Mouse (Mus musculus): ENCODE data around the gene Rbm7. TPM values are rescaled to one million over a fixed set of nuclear protein-coding genes. Genes with fewer than 3 reads are reported as not detected.
A peak's percentile ranks its signal among the peaks of the same experiment; 100 is the strongest.

The Rbm7 gene
- polyA plus RNA-seq, 1 experiment from 2014 or later = 132 TPM

- Histone ChIP-seq H3K9me3 (replicated peaks; ENCODE audit: low read length) (no peaks in the 10 kb centered on the region), H3K4me1 (replicated peaks; ENCODE audit: insufficient read depth, low read length) (peaks cover 13% of the 10 kb centered on the region), H3K9ac (ENCODE audit: low read depth, low read length) (peak overlapping the region; percentile 95), H3K36me3 (ENCODE audit: insufficient read depth, low read length) (peaks cover 20% of the 10 kb centered on the region), H3K27me3 (ENCODE audit: insufficient read depth, low read length) (no peaks in the 10 kb centered on the region), H3K27ac (peak overlapping the region; percentile 92), H3K4me3 (replicated peaks; ENCODE audit: low read depth, low read length) (peak overlapping the region; percentile 90), H3K4me2 (ENCODE audit: low read length) (peak overlapping the region; percentile 86)
- TF ChIP-seq CTCF (IDR thresholded peaks at IDR 0.05; ENCODE audit: low read depth) = no peak
- DNase-seq (ENCODE audit: low spot score) (peak; percentile 62), ATAC-seq (replicated peaks; ENCODE audit: low FRiP score, low read depth) (peak; percentile 43)
- 3% methylated on average over 34 of the region's 34 CpGs for WGBS
Observed at GRCm38 (mm10) chr9:48495548-48495932, 441 bp upstream of the Rbm7 start.

- DNase-seq (ENCODE audit: low spot score) = no peak
- H3K9me3 ChIP-seq (replicated peaks; ENCODE audit: low read length) = no peaks in the 10 kb centered on the region
- no peak for ATAC-seq (replicated peaks; ENCODE audit: low FRiP score, low read depth)
- no peaks in the 10 kb centered on the region for H3K4me1 ChIP-seq (replicated peaks; ENCODE audit: insufficient read depth, low read length)
- peak overlapping the region; percentile 66 for H3K4me3 ChIP-seq (replicated peaks; ENCODE audit: low read depth, low read length)
- H3K36me3 ChIP-seq (ENCODE audit: insufficient read depth, low read length) = no peaks in the 10 kb centered on the region
- peak overlapping the region; percentile 95 for H3K4me2 ChIP-seq (ENCODE audit: low read length)
- H3K27ac ChIP-seq = no peak overlapping the region
- TF ChIP-seq CTCF (IDR thresholded peaks at IDR 0.05; ENCODE audit: low read depth) = no peak
- H3K27me3 ChIP-seq (ENCODE audit: insufficient read depth, low read length) = no peaks in the 10 kb centered on the region
- 26% methylated on average over 20 of the region's 20 CpGs for WGBS
- no peak overlapping the region for H3K9ac ChIP-seq (ENCODE audit: low read depth, low read length)
Observed at GRCm38 (mm10) chr9:48481214-48482134, 13.6 kb downstream of the Rbm7 start.

- no peaks in the 10 kb centered on the region for H3K9me3 ChIP-seq (replicated peaks; ENCODE audit: low read length)
- no peak for TF ChIP-seq CTCF (IDR thresholded peaks at IDR 0.05; ENCODE audit: low read depth)
- no peak within 1 kb of the TSS for H3K27ac ChIP-seq
- H3K36me3 ChIP-seq (ENCODE audit: insufficient read depth, low read length) = no peaks in the 10 kb centered on the region
- no peaks in the 10 kb centered on the region for H3K4me1 ChIP-seq (replicated peaks; ENCODE audit: insufficient read depth, low read length)
- H3K9ac ChIP-seq (ENCODE audit: low read depth, low read length) = peak within 1 kb of the TSS; percentile 73
- no peaks in the 10 kb centered on the region for H3K27me3 ChIP-seq (ENCODE audit: insufficient read depth, low read length)
- peak within 1 kb of the TSS; percentile 95 for H3K4me2 ChIP-seq (ENCODE audit: low read length)
- ATAC-seq (replicated peaks; ENCODE audit: low FRiP score, low read depth) (peak; percentile 96), DNase-seq (ENCODE audit: low spot score) (peak; percentile 97)
- WGBS = 1% methylated on average over 49 of the region's 49 CpGs
- peak within 1 kb of the TSS; percentile 66 for H3K4me3 ChIP-seq (replicated peaks; ENCODE audit: low read depth, low read length)
Observed at GRCm38 (mm10) chr9:48480411-48481213, 14.5 kb downstream of the Rbm7 start, which contains the start of gene Rexo2. TSS of gene Rexo2 (minus strand) at chr9:48480623.

- peak; percentile 62; the same call in 1 of the 2 replicates for ATAC-seq (replicated peaks; ENCODE audit: low FRiP score, low read depth)
- no peaks in the 10 kb centered on the region for H3K9me3 ChIP-seq (replicated peaks; ENCODE audit: low read length)
- 5% methylated on average over 25 of the region's 25 CpGs for WGBS
Observed at GRCm38 (mm10) chr9:48479838-48480410, 15.2 kb downstream of the Rbm7 start.

GRCm38 (mm10) chr9:48478808-48479207 is 16.3 kb downstream of the Rbm7 start:
- H3K4me2 ChIP-seq (ENCODE audit: low read length) = no peak overlapping the region
- H3K27ac ChIP-seq = no peak overlapping the region
- H3K4me1 ChIP-seq (replicated peaks; ENCODE audit: insufficient read depth, low read length) = no peaks in the 10 kb centered on the region
- DNase-seq (ENCODE audit: low spot score) (no peak), ATAC-seq (replicated peaks; ENCODE audit: low FRiP score, low read depth) (no peak)
- H3K36me3 ChIP-seq (ENCODE audit: insufficient read depth, low read length) = 0 out of 2 replicates have a peak, but pooled peaks cover 7% of the 10 kb centered on the region
- no peak overlapping the region for H3K9ac ChIP-seq (ENCODE audit: low read depth, low read length)
- no peak overlapping the region for H3K4me3 ChIP-seq (replicated peaks; ENCODE audit: low read depth, low read length)
- H3K27me3 ChIP-seq (ENCODE audit: insufficient read depth, low read length) = no peaks in the 10 kb centered on the region
- WGBS = 91% methylated on average over 4 of the region's 4 CpGs
- H3K9me3 ChIP-seq (replicated peaks; ENCODE audit: low read length) = no peaks in the 10 kb centered on the region
- no peak for TF ChIP-seq CTCF (IDR thresholded peaks at IDR 0.05; ENCODE audit: low read depth)

More at GRCm38 (mm10) chr9:48479838-48480410, 15.2 kb downstream of the Rbm7 start:
- no peak for TF ChIP-seq CTCF (IDR thresholded peaks at IDR 0.05; ENCODE audit: low read depth)
- Histone ChIP-seq H3K9ac (ENCODE audit: low read depth, low read length) (peak overlapping the region; percentile 73), H3K4me1 (replicated peaks; ENCODE audit: insufficient read depth, low read length) (no peaks in the 10 kb centered on the region), H3K27ac (no peak overlapping the region), H3K4me2 (ENCODE audit: low read length) (peak overlapping the region; percentile 95), H3K36me3 (ENCODE audit: insufficient read depth, low read length) (no peaks in the 10 kb centered on the region), H3K27me3 (ENCODE audit: insufficient read depth, low read length) (no peaks in the 10 kb centered on the region), H3K4me3 (replicated peaks; ENCODE audit: low read depth, low read length) (peak overlapping the region; percentile 66)
- peak; percentile 18 for DNase-seq (ENCODE audit: low spot score)
